Mouse (Mus musculus): ENCODE measurements at regions not wholly inside any gene's neighbourhood (a gene's known extent, or its start where the extent isn't known, plus 50 kb on each side); places are given as distances from the start of the nearest gene placed in this dataset.
A peak's percentile ranks its signal among the peaks of the same experiment; 100 is the strongest.

GRCm38 (mm10) chr5:52920251-52920650 is 86.4 kb downstream of the Anapc4 start:
- DNase-seq (ENCODE audit: low read depth, low spot score): no peak

- no peak for DNase-seq (ENCODE audit: low read depth, low spot score)
These were observed 87.0 kb downstream of the Anapc4 start for GRCm38 (mm10) chr5:52920722-52921264.

- no peak for DNase-seq (ENCODE audit: low read depth, low spot score)
These were observed 91.2 kb downstream of the Anapc4 start for GRCm38 (mm10) chr5:52925006-52925405.

GRCm38 (mm10) chr5:52929690-52930089 is 95.9 kb downstream of the Anapc4 start:
- no peak for DNase-seq (ENCODE audit: low read depth, low spot score)

GRCm38 (mm10) chr5:52933291-52933690 is 99.5 kb downstream of the Anapc4 start:
- DNase-seq (ENCODE audit: low read depth, low spot score): no peak

- DNase-seq (ENCODE audit: low read depth, low spot score): no peak
These were observed 100.3 kb upstream of the Slc34a2 start for GRCm38 (mm10) chr5:52937626-52938025.

- no peak for DNase-seq (ENCODE audit: low read depth, low spot score)
These were observed 97.9 kb upstream of the Slc34a2 start for GRCm38 (mm10) chr5:52939994-52940393.

GRCm38 (mm10) chr5:52940645-52941044 is 97.2 kb upstream of the Slc34a2 start:
- no peak for DNase-seq (ENCODE audit: low read depth, low spot score)

GRCm38 (mm10) chr5:52953875-52954274 is 84.0 kb upstream of the Slc34a2 start:
- no peak for DNase-seq (ENCODE audit: low read depth, low spot score)

GRCm38 (mm10) chr5:52954713-52955112 is 83.2 kb upstream of the Slc34a2 start:
- DNase-seq (ENCODE audit: low read depth, low spot score): no peak

- DNase-seq (ENCODE audit: low read depth, low spot score): no peak
These were observed 73.7 kb upstream of the Slc34a2 start for GRCm38 (mm10) chr5:52964209-52964608.

GRCm38 (mm10) chr5:52971811-52972210 is 66.1 kb upstream of the Slc34a2 start:
- no peak for DNase-seq (ENCODE audit: low read depth, low spot score)

- no peak for DNase-seq (ENCODE audit: low read depth, low spot score)
These were observed 64.9 kb upstream of the Slc34a2 start for GRCm38 (mm10) chr5:52973003-52973402.

- peak; percentile 38 for DNase-seq (ENCODE audit: low read depth, low spot score)
These were observed 62.3 kb upstream of the Slc34a2 start for GRCm38 (mm10) chr5:52975557-52976088.

GRCm38 (mm10) chr5:52977826-52978687 is 59.8 kb upstream of the Slc34a2 start:
- peak; percentile 54 for DNase-seq (ENCODE audit: low read depth, low spot score)

GRCm38 (mm10) chr5:52979458-52979857 is 58.4 kb upstream of the Slc34a2 start:
- DNase-seq (ENCODE audit: low read depth, low spot score): no peak

- DNase-seq (ENCODE audit: low read depth, low spot score): no peak
These were observed 55.8 kb upstream of the Slc34a2 start for GRCm38 (mm10) chr5:52982056-52982455.

- no peak for DNase-seq (ENCODE audit: low read depth, low spot score)
These were observed 55.1 kb upstream of the Slc34a2 start for GRCm38 (mm10) chr5:52982741-52983140.
